Mouse (Mus musculus) bone marrow macrophage, adult 2 months (primary cell): ENCODE results near the gene Map2k1.

ENCODE experiments used
- CTCF ChIP-seq: IDR thresholded peaks from 2 replicates; pipeline ENCODE4 v1.5.1; 2012; ENCODE audit warnings: low read depth, mild to moderate bottlenecking, low read length, moderate library complexity
- POLR2A ChIP-seq: IDR thresholded peaks from 2 replicates; pipeline ENCODE4 v1.6.1; 2012; ENCODE audit warnings: mild to moderate bottlenecking, low read depth, low read length, borderline replicate concordance

- TF ChIP-seq POLR2A (no peak), CTCF (no peak)
Measured at GRCm38 (mm10) chr9:64274291-64274690, 20.9 kb upstream of the Map2k1 start.
